Mouse (Mus musculus) neural tube, embryonic 11.5 days (tissue): ENCODE results near the gene Ola1. TPM values are rescaled to one million over a fixed set of nuclear protein-coding genes. Genes with fewer than 3 reads are reported as not detected.

ENCODE experiments used
- ATAC-seq: fragments of 200-750 bp; cut with Nextera tagmentation; 2 replicates; pipeline ENCODE4 v1.8.0; 2017; ENCODE audit warnings: moderate number of reproducible peaks, mild to moderate bottlenecking, moderate TSS enrichment, moderate library complexity; ENCODE audit not compliant: insufficient read depth, low FRiP score, low TSS enrichment
- DNase-seq: peaks from one replicate; pipeline ENCODE4 v3.0.0-alpha.2; 2015; ENCODE audit warnings: low spot score
- H3K27ac ChIP-seq: fragments of 300-500 bp; sonication (generic); 2 replicates; pipeline ENCODE4 v1.5.1; 2014; ENCODE audit warnings: low read depth, mild to moderate bottlenecking, low read length
- H3K27me3 ChIP-seq: fragments of 300-500 bp; sonication (generic); 2 replicates; pipeline ENCODE4 v1.6.1; 2014; ENCODE audit warnings: mild to moderate bottlenecking, low read length, mixed read lengths; ENCODE audit not compliant: control insufficient read depth, insufficient read depth
- H3K36me3 ChIP-seq: fragments of 300-500 bp; sonication (generic); 2 replicates; pipeline ENCODE4 v1.6.1; 2014; ENCODE audit warnings: mild to moderate bottlenecking, low read length, moderate library complexity, mixed read lengths; ENCODE audit not compliant: control insufficient read depth, insufficient read depth
- H3K4me1 ChIP-seq: fragments of 300-500 bp; sonication (generic); 2 replicates; pipeline ENCODE4 v1.6.1; 2014; ENCODE audit warnings: low read length, mixed read lengths; ENCODE audit not compliant: control insufficient read depth, insufficient read depth
- H3K4me2 ChIP-seq: fragments of 300-500 bp; sonication (generic); 2 replicates; pipeline ENCODE4 v1.6.1; 2014; ENCODE audit warnings: low read depth, mild to moderate bottlenecking, moderate library complexity
- H3K4me3 ChIP-seq: fragments of 300-500 bp; sonication (generic); 2 replicates; pipeline ENCODE4 v1.5.1; 2014; ENCODE audit warnings: low read depth, low read length
- H3K9ac ChIP-seq: fragments of 300-500 bp; sonication (generic); 2 replicates; pipeline ENCODE4 v1.6.1; 2014; ENCODE audit warnings: mild to moderate bottlenecking, low read length
- H3K9me3 ChIP-seq: fragments of 300-500 bp; sonication (generic); 2 replicates; pipeline ENCODE4 v1.6.1; 2016; ENCODE audit warnings: low read length; ENCODE audit not compliant: control insufficient read depth
- WGBS: fragments of 180-500 bp; shearing (Covaris S2); extraction: QIAGEN DNeasy Blood & Tissue Kit; methylation state at CpG from one replicate; pipeline ENCODE4 v1.1.7; 2014; 5-methylcytosine and 5-hydroxymethylcytosine counted together
- polyA plus RNA-seq: library from polyadenylated mRNA; unstranded; fragments of >200 nt; fragmentation: Nextera tagmentation; extraction: Ambion mirVana; gene quantifications from 2 replicates; pipeline ENCODE4 v1.2.1, GENCODE M21; 2014

Gene Ola1
- polyA plus RNA-seq, 1 experiment from 2014 or later, result 93.3 TPM

DNA sequence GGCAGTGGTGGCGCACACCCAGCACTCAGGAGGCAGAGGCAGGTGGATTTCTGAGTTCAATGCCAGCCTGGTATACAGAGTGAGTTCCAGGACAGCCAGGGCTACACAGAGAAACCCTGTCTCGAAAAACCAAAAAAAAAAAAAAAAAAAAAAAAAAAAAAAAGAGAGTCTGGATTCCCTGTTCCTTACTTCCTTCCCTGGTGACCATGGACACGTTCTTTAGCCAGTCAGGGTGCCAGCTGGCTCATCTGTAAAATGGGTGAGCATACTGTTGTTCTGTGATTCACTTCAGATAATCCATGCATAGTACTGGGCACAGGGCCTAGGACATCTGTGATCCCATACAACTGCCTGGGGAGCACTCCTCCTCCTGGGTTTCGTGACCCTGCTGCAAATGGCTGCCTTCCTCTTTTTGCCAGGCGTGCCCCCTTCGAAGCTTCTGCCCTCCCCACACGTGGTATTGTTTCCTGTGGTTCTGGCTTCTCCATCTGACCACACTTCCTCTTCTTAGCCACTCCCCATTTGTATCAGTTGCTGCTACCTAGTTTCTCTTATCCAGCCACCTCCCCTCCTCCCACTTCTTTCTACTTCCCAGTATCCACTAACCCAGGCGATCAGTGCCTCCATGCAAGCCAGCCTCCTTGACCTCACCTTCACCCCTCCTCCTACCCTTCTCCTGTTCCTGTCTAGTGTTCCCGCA lies 164.8 kb downstream of the Ola1 start:
- Histone ChIP-seq H3K9me3 (no peaks in the 10 kb centered on the region), H3K4me2 (no peak overlapping the region), H3K36me3 (no peaks in the 10 kb centered on the region), H3K9ac (no peak overlapping the region), H3K4me1 (no peaks in the 10 kb centered on the region), H3K27me3 (no peaks in the 10 kb centered on the region), H3K27ac (no peak overlapping the region), H3K4me3 (no peak overlapping the region)
- ATAC-seq (no peak), DNase-seq (no peak)
- WGBS, result 91% methylated on average over 9 of the region's 9 CpGs

- no peak for DNase-seq
- H3K9me3 ChIP-seq, result no peaks in the 10 kb centered on the region
- H3K4me2 ChIP-seq, result no peak overlapping the region
- ATAC-seq, result no peak
- no peak overlapping the region for H3K4me3 ChIP-seq
- no peaks in the 10 kb centered on the region for H3K27me3 ChIP-seq
- no peaks in the 10 kb centered on the region for H3K4me1 ChIP-seq
- H3K36me3 ChIP-seq, result no peaks in the 10 kb centered on the region
- WGBS, result 90% methylated on average over 8 of the region's 8 CpGs
- no peak overlapping the region for H3K27ac ChIP-seq
- no peak overlapping the region for H3K9ac ChIP-seq
Measured at GRCm38 (mm10) chr2:73050401-73050800, 168.3 kb downstream of the Ola1 start.

DNA sequence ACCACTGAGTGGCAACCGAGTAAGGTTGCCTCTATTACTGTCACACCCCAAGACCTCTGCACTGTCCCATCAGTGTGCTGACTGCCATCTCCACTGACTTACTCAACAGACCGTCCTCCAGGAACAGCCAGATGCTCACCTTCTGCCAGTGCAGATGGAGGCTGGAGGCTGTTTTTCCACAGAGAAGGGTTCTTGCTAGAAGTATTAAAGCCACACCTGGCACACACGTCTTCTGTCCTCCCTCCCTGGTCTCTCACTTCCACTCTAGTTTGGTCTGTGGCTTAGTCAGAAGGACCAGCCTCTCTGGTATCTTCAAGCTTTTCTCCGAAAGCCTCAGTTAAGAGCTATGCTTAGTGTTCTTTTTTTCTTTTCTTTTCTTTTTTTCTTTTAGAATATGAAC lies 168.7 kb downstream of the Ola1 start:
- 83% methylated on average over 4 of the region's 4 CpGs for WGBS
- DNase-seq (no peak), ATAC-seq (no peak)
- no peak overlapping the region for H3K4me3 ChIP-seq
- H3K27me3 ChIP-seq, result no peaks in the 10 kb centered on the region
- H3K9ac ChIP-seq, result no peak overlapping the region
- no peak overlapping the region for H3K4me2 ChIP-seq
- no peaks in the 10 kb centered on the region for H3K36me3 ChIP-seq
- H3K9me3 ChIP-seq, result no peaks in the 10 kb centered on the region
- no peak overlapping the region for H3K27ac ChIP-seq
- no peaks in the 10 kb centered on the region for H3K4me1 ChIP-seq

DNA sequence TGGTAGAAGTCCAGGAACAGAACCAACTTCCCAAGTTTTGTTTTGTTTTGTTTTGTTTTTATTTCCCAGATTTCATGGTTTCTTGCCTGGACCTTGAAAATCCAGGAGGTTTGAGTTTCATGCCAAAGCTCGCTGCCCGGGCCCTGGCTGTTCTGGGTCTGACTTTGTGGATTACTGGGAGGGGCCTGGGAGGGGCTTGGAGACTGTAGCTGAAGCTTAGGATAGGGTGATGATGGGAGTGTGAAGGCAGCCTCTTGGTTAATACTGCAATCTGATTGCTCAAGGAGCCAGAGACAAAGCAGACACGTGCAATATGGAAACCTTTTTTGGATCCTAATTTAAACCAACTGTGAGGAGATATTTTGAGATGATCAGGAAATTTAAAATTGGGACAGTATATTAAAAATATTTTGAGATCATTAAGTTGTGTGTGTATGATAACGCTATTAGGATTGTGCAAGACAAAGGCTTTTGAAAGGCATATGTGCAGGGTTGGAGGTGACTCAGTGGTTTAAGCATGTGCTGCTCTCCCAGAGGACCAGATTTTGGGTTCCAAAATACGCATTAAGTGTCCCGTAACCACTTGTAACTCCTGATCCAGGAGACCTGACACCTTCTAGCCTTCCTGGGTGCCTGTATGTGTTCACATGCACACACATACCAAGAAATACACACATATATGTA lies 169.6 kb downstream of the Ola1 start:
- H3K9ac ChIP-seq, result no peak overlapping the region
- H3K27ac ChIP-seq, result no peak overlapping the region
- H3K36me3 ChIP-seq, result no peaks in the 10 kb centered on the region
- no peak for DNase-seq
- WGBS, result 69% methylated on average over 6 of the region's 6 CpGs
- H3K4me1 ChIP-seq, result no peaks in the 10 kb centered on the region
- H3K9me3 ChIP-seq, result no peaks in the 10 kb centered on the region
- no peak overlapping the region for H3K4me2 ChIP-seq
- H3K4me3 ChIP-seq, result no peak overlapping the region
- H3K27me3 ChIP-seq, result no peaks in the 10 kb centered on the region
- ATAC-seq, result no peak

DNA sequence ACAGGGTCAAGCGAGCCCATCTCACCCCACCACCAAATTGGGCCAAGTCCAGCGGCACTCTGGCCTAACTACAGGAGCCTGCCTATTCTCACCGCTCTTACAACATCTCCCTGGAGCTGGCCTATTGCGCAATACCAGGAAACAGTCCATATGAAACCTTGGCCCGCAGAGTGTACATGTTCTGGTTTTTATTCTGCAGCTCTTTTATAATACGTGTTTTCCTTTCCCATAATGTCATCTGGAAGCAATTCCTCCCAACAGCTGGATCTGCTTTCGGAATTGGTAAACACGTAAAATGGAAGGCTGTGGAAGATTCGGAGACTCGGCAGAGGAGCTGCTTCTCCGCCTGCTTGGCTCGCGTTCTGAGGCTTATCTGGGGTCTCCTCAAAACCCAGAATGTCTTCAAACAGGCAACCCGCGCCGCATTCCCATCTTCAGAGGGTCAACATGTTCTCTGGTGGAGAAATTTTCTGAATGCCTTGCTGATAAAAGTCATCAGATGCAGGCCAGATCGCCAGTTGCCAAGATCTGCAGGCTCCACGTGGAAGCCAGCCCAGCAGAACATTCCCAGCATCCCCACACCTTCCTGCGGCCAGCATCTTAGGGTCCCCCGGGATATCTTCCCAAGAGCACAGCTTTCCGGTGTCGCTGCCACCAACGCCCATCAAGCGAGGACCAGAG lies 171.5 kb downstream of the Ola1 start:
- no peaks in the 10 kb centered on the region for H3K9me3 ChIP-seq
- H3K4me2 ChIP-seq, result no peak overlapping the region
- no peaks in the 10 kb centered on the region for H3K36me3 ChIP-seq
- H3K27ac ChIP-seq, result no peak overlapping the region
- no peak overlapping the region for H3K9ac ChIP-seq
- WGBS, result 83% methylated on average over 24 of the region's 24 CpGs
- no peak for DNase-seq
- H3K4me1 ChIP-seq, result no peaks in the 10 kb centered on the region
- no peak for ATAC-seq
- no peak overlapping the region for H3K4me3 ChIP-seq
- no peaks in the 10 kb centered on the region for H3K27me3 ChIP-seq

DNA sequence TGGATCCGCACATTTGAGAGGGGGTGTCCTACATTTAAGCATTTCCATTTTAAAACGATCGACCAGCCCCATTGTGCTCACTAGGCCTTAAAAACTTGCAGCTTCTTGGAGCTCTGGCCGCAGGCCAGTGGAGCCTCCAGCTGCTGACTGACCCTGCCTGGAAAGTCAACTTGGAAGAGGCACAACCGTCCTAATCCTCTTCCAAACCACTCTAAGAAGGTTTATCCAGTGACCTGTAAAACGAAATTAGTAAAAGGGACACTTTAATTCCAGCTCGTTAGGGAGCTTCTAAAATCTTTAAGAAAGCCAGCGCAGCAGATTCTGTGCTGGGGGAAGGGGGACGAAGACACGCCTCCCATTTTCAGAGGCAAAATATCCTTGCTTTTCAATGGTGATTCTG lies 172.1 kb downstream of the Ola1 start:
- H3K4me1 ChIP-seq, result no peaks in the 10 kb centered on the region
- no peaks in the 10 kb centered on the region for H3K9me3 ChIP-seq
- ATAC-seq, result no peak
- no peak overlapping the region for H3K9ac ChIP-seq
- no peaks in the 10 kb centered on the region for H3K27me3 ChIP-seq
- no peak for DNase-seq
- H3K4me2 ChIP-seq, result no peak overlapping the region
- WGBS, result 75% methylated on average over 10 of the region's 10 CpGs
- H3K36me3 ChIP-seq, result no peaks in the 10 kb centered on the region
- no peak overlapping the region for H3K4me3 ChIP-seq
- no peak overlapping the region for H3K27ac ChIP-seq

GRCm38 (mm10) chr2:73045505-73045904 lies 173.2 kb downstream of the Ola1 start:
- Histone ChIP-seq H3K27ac (no peak overlapping the region), H3K4me1 (no peaks in the 10 kb centered on the region), H3K27me3 (no peaks in the 10 kb centered on the region), H3K4me3 (no peak overlapping the region), H3K36me3 (no peaks in the 10 kb centered on the region), H3K4me2 (no peak overlapping the region), H3K9me3 (no peaks in the 10 kb centered on the region), H3K9ac (no peak overlapping the region)
- ATAC-seq (no peak), DNase-seq (no peak)
- WGBS, result 81% methylated on average over 5 of the region's 5 CpGs
